Mouse (Mus musculus): Measurements from ENCODE around the gene Itga5. TPM values are rescaled to one million over a fixed set of nuclear protein-coding genes. Genes with fewer than 3 reads are reported as not detected.
A peak's percentile ranks its signal among the peaks of the same experiment; 100 is the strongest.

Gene Itga5
- total RNA-seq, 4 experiments from 2014 or later = 1.8 to 4.8 (median 2.9) TPM

DNA sequence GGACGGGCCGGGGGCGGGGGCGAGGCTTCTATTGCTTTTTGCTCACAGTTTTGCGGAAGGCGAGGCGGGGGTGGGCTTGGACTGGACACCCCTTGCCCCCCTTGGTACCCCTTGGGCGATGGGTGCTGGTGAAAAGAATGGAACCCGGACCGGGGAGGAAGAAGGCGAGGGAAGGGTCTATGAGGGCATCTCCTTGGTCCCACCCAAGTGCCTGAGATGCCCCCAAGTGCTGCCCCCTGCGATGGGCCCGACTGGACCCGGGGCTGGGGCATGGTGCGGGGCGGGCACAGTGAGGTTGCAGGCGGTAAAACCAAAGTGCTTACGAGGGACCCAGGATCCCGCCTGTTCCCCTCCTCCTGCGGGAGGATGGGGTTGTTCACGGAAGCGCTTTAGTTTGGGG, 52.4 kb downstream of the Itga5 start:
- DNase-seq (ENCODE audit: low spot score in 2 of 2) = no peak

DNA sequence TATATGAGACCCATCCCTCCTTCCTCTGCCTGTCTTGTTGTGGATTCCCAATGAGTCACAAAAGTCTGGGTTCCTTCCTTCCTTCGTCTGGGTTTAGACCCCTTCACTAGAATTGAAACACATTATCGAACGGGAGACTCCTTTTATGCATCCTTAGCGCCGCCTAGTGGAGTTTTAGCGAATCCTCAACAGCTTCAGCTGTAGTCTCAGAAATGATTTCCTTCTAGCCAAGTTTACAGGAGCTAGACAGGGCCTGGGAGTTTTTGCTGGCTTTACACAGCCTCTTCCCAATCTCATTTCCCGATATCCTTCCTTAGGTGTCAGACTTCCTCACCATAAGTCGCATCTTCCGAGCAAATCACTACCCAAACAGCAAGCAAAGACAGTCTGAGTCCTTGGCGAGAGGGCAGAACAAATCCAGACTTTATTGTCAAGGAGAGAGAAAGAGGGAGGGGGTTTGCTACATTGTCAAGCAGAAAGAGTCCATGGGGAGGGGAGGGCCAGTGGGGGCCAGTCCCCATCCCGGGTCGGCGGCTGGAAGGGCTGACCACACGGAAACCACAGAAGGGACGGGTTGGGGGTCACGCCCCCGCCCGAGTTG, 53.0 kb downstream of the Itga5 start:
- peak in 1 of 2 experiments; percentile 62 for DNase-seq (ENCODE audit: low spot score in 2 of 2)

GRCm38 (mm10) chr15:103310365-103310910, 56.1 kb downstream of the Itga5 start, which contains the start of gene Gpr84:
Gene Gpr84 (minus strand): TSS chr15:103310612.
- DNase-seq (ENCODE audit: low spot score in 2 of 2) = no peak

GRCm38 (mm10) chr15:103308876-103309580, 57.5 kb downstream of the Itga5 start:
- DNase-seq (ENCODE audit: low spot score in 2 of 2) = no peak

DNA sequence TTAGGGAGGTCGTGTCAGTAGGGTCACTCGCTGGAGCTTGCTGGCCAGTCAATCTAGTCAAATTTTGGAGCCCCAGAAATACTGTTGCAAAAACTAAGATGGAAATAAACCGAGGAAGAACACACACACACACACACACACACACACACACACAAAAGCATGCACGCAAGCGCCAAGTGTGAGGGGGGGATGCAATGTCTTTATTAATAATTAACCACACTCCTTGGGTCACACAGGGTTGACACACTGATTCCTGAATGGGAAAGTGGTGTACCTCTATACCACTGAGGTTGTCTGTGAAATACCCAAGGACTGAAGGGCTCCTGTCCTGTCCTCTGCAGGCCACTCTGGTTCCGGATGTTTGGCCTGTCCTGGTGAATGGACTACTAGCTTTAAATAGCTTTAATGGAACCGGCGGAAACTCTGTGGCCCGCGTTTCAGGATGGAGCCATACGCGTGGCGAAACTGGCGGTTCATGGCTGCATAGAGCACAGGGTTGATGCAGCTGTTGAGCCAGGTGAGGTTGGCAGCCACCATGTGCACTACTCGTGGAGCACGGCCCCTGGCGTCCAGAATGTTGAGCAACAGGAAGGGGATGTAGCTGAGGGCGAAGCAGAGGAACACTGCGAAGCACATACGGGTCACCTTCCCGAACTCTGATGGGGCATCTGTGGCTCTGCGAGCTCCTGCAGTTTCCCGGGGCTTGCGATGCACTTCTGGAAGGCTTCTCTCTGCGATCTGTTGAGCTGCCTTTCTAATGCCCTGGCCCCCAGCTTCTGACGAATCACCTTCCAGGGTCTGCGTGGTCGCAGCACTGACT, 58.3 kb downstream of the Itga5 start:
- DNase-seq (ENCODE audit: low spot score in 2 of 2) = no peak

DNA sequence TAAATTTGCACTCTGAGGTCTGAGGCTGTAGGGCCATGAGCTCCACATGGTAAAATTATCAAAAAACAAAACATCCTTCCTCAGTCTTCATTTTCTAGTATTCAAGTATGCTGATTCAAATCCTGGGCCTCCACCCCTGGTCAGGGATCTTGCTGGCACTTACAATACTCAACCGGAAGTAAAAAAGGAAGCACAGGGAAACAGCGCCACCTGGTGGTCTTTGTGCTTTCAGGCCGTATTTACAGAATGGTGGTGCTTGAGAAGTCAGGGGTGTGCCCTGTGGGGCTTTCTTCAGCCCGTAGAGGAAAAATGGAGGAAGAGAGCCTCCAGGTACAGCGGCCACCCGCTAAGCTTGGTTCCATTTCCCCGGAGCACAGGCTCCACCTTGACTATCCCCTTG, 59.4 kb downstream of the Itga5 start:
- DNase-seq (ENCODE audit: low spot score in 2 of 2) = peak; percentile 84 to 95

DNA sequence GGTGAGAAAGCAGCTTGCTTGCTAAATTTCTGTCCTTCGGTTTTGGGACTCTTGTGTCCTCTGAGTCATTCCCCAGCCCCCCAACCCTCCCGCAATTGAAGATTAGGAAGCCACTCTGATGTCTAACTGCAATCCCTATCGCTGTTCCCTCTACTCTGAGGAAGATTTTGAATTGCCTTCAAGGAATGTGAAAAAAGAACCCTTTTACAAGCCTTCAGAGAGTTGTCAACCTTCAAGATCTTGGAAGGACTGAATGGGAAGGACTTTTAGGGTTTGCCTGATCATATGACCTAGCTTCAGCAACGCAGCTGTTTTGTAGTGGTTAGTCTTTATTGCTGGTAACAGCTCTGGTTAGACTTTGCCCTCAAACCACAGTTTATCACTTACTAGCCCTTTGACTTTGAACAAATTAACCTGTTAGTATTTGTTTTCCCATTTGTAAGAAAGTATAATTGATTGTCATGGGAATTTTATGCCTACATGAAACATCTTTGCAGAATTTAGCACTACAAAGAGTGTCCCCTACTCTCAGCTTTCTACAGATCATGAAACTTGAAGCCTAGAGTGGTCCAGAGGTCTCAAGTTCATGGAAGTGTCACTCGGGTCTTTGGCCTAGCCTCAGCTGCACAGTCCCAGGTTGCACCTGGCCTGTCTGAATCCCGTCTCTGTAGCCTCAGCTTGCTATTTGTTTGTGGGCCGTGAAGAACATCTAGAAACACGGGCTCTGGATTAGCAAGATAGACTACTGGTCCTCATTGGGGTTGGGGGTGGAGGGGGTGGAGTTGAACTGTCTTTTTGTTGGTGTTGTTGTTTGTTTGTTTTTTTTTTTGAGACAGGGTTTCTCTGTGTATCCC, 60.5 kb downstream of the Itga5 start:
- no peak for DNase-seq (ENCODE audit: low spot score in 2 of 2)

- peak; percentile 98 for DNase-seq (ENCODE audit: low spot score in 2 of 2)
Observed at GRCm38 (mm10) chr15:103305070-103305678, 61.4 kb downstream of the Itga5 start.

DNA sequence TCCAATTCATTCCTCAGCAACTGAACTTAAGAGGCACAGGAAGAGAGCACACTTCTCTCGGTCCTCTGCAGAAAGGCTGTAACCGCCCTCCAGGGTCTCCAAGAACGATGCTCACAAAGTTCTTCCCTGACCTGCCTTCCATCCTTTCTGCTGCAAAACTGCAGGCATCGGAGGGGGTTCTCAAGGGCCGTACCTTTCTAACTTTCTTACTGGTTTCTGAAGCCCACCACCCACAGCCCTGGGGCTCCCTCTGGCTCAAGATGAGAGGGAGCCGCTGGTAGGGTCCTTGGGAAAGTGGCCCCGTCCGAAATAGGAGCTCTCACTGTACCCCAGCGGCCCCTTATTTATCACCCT, 62.0 kb downstream of the Itga5 start:
- no peak for DNase-seq (ENCODE audit: low spot score in 2 of 2)

DNA sequence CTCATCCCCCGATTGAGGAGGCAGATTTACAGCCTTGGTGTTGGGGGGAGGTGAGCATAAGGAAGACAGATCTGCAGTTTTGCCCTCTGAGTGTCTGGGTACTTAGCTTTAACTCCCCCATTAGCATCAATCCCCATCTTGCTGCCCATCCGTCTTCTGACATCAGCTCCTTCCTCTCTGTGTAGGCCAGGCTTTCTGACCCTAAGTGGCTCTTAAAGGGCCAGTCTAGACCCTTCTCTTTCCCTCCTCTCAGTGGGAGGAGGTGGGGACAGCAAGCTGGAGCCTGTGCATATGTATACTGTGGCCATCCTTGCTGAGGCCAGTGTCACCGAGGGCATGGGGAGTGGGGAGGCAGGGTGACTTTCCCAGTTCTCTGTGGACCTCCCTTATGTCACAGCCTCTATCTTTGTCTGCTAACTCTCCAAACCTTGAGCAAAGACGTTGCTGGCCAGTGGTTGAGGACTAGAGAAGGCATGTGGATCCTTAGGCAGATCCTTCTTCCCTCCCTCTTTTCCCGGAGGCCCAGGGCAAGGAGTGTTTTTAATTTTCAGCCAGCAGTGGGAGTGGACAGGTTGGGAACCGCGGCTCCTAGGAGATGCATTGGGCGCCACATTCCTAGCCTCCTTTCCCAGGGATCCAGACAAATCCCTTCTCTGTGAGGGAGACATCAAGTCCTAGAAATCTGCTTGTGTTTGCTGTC, 62.5 kb downstream of the Itga5 start:
- no peak for DNase-seq (ENCODE audit: low spot score in 2 of 2)

DNA sequence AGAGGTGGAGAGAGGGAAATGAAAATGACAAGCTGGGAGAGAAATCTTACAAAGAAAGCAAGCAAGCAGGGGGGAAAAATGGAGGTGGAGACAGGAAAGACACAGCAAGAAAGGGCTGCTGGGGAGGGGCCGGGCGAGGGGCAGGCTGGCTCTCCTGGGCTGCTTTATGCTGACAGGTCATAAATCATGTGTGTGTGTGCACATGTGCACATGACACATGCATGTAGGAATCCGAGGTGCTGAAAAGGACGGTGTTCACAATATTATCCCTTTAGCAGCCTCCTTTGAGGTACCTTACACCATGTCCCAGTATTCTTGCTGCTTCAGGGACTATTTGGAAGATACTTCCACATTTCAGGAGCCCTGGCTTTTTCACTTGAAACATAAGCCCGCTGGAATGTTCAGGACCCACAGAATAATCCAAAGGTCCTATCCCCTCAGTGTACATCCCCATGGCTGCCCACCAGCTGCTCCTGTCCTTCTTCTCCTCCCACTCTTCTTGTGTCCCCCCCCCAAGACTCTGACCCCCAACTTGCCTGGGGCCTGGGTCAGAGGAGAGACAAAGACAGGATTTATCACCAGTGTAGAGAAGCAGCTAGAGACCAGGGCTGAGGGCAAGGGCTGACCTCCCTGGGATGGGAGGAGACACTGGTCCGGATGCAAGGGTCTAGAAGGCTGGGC, 64.1 kb downstream of the Itga5 start:
- DNase-seq (ENCODE audit: low spot score in 2 of 2) = no peak

- DNase-seq (ENCODE audit: low spot score in 2 of 2) = no peak
Observed at GRCm38 (mm10) chr15:103301547-103302340, 64.8 kb downstream of the Itga5 start.

DNA sequence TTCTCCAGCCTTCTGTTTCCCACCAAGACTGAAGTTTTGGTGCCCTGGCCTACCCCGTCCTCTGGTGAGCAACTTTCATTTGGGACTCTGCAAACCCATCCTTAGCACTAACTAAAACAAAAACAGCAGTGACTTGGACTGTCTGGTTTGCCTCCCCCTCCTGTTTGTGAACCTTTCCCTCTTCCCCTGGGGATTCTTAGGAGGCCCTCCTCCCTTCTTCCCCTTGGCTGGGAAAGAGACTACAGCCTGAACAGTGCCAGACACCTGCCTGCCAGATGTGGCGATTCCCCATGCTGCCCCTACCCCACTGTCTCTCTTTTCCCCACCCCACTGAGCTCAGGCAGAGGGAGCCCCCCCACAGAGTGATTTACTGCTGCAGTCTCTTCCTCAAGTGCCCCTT, 65.5 kb downstream of the Itga5 start:
- no peak for DNase-seq (ENCODE audit: low spot score in 2 of 2)

- DNase-seq (ENCODE audit: low spot score in 2 of 2) = no peak
Observed at GRCm38 (mm10) chr15:103300560-103300959, 66.0 kb downstream of the Itga5 start.

DNA sequence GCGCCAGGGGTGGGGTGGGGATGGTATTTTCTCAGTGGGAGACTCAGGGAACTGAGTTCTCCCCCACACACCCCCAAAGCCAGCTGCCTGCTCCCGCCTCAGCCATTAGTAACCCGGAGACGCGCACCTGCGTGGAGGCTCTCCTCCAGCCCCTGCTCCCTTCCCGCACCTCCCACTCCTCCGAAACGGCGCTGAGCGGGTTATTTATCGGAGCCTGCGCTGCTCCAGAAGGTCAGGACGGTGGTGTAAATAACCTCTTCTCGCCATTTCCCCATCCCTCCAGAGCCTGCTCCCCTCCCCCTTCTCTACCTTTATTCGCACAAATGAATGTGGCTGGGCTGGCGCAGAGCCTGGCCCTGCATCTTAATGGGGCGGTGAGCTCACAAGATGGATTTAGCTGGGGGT, 66.5 kb downstream of the Itga5 start:
- DNase-seq (ENCODE audit: low spot score in 2 of 2) = peak in 1 of 2 experiments; percentile 53

- DNase-seq (ENCODE audit: low spot score in 2 of 2) = no peak
Observed at GRCm38 (mm10) chr15:103299644-103300043, 66.9 kb downstream of the Itga5 start.

- no peak for DNase-seq (ENCODE audit: low spot score in 2 of 2)
Observed at GRCm38 (mm10) chr15:103298861-103299616, 67.5 kb downstream of the Itga5 start.

DNA sequence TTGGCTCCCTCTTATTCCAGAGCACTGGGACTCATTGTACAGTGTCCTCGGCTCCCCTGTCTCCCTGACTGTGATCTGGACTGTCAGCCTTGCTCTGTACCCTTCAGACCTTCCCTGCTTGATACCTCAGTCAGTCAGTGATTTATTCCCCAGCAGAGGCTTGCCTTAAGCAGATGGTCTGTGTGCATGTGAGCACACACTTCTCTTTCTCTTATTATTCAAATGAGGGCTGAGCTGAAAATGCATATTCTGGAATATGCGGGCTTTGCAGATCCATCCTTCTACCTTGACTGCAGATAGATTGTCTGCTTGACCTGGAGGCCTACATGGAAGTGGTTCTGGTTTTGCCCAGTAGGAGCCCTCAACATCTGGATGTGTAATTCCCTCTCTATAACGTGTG, 68.5 kb downstream of the Itga5 start:
- DNase-seq (ENCODE audit: low spot score in 2 of 2) = no peak

All from layer of hippocampus, adult 8-10 months (tissue).